Mouse (Mus musculus): ENCODE data around the gene Tmprss9.

Gene Tmprss9

GRCm38 (mm10) chr10:80915260-80915659, 43.6 kb downstream of the Tmprss9 start:
- DNase-seq (ENCODE audit: low spot score in 2 of 2): no peak

- DNase-seq (ENCODE audit: low spot score in 2 of 2): no peak
Measured at GRCm38 (mm10) chr10:80915736-80916135, 44.1 kb downstream of the Tmprss9 start.

- DNase-seq (ENCODE audit: low spot score in 2 of 2): no peak
Measured at GRCm38 (mm10) chr10:80917336-80917778, 45.7 kb downstream of the Tmprss9 start.

- peak; percentile 84 to 87 for DNase-seq (ENCODE audit: low spot score in 2 of 2)
Measured at GRCm38 (mm10) chr10:80917779-80918434, 46.3 kb downstream of the Tmprss9 start, which contains the start of gene Lmnb2. Gene Lmnb2 (minus strand): TSS chr10:80918245.

- no peak for DNase-seq (ENCODE audit: low spot score in 2 of 2)
Measured at GRCm38 (mm10) chr10:80921923-80922322, 50.3 kb downstream of the Tmprss9 start.

GRCm38 (mm10) chr10:80925472-80925871, 53.8 kb downstream of the Tmprss9 start:
- no peak for DNase-seq (ENCODE audit: low spot score in 2 of 2)

- peak; percentile 95 for DNase-seq (ENCODE audit: low spot score in 2 of 2)
Measured at GRCm38 (mm10) chr10:80928586-80929298, 57.1 kb downstream of the Tmprss9 start.

GRCm38 (mm10) chr10:80929299-80930226, 57.9 kb downstream of the Tmprss9 start, which contains the start of gene Gadd45b:
Gene Gadd45b (plus strand): TSS chr10:80930073.
- peak; percentile 96 to 98 for DNase-seq (ENCODE audit: low spot score in 2 of 2)

GRCm38 (mm10) chr10:80930361-80931152, 58.9 kb downstream of the Tmprss9 start:
- DNase-seq (ENCODE audit: low spot score in 2 of 2): peak; percentile 64 to 74

GRCm38 (mm10) chr10:80931153-80931671, 59.6 kb downstream of the Tmprss9 start:
- DNase-seq (ENCODE audit: low spot score in 2 of 2): no peak

- DNase-seq (ENCODE audit: low spot score in 2 of 2): no peak
Measured at GRCm38 (mm10) chr10:80931695-80932094, 60.0 kb downstream of the Tmprss9 start.

GRCm38 (mm10) chr10:80932206-80932605, 60.6 kb downstream of the Tmprss9 start:
- DNase-seq (ENCODE audit: low spot score in 2 of 2): peak in 1 of 2 experiments; percentile 26

- DNase-seq (ENCODE audit: low spot score in 2 of 2): no peak
Measured at GRCm38 (mm10) chr10:80932700-80933420, 61.2 kb downstream of the Tmprss9 start.

- DNase-seq (ENCODE audit: low spot score in 2 of 2): no peak
Measured at GRCm38 (mm10) chr10:80933421-80933979, 61.9 kb downstream of the Tmprss9 start.

GRCm38 (mm10) chr10:80934136-80934985, 62.7 kb downstream of the Tmprss9 start:
- DNase-seq (ENCODE audit: low spot score in 2 of 2): no peak

GRCm38 (mm10) chr10:80935241-80935640, 63.6 kb downstream of the Tmprss9 start:
- DNase-seq (ENCODE audit: low spot score in 2 of 2): no peak

GRCm38 (mm10) chr10:80935698-80936097, 64.0 kb downstream of the Tmprss9 start:
- no peak for DNase-seq (ENCODE audit: low spot score in 2 of 2)

- DNase-seq (ENCODE audit: low spot score in 2 of 2): no peak
Measured at GRCm38 (mm10) chr10:80936135-80936809, 64.6 kb downstream of the Tmprss9 start.

All from right cerebral cortex, adult 2 months (tissue).